Mouse (Mus musculus) CD4-positive naive resting alpha-beta T cell, adult 76 days (primary cell): Measurements from ENCODE around the gene Gm21616. TPM values are rescaled to one million over a fixed set of nuclear protein-coding genes. Genes with fewer than 3 reads are reported as not detected.

Experiments
- total RNA-seq: library from RNA; stranded (reverse); gene quantifications from one replicate; pipeline ENCODE4 v1.2.4, GENCODE M21; 2023

Gene Gm21616
- not detected for total RNA-seq

DNA sequence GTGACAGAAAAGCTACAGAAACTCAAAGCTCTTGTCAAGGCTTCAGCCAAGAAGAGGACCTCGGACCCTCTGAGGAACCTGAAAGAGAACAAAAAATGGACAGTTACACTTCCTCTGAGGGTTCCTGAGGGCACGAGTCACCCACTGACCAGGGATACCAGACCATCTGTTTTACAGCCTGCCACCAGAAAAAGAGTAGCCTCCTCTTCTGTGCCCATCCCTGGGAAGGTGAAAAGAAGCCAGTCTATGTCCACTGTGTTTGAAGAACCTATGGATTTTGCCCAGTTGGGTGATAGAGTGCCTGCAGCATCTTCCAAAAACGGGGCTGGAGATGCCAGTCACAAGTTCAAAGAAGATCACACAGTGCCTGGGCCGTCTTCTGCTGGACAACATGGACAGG lies at the start of gene Gm21616:
TSS of gene Gm21616 (plus strand) at position 301 of the 400 bp plus-strand sequence.

